Mouse (Mus musculus) ES-Bruce4 (cell line): ENCODE data around the gene Anp32e.

Source experiments
- CTCF ChIP-seq: IDR thresholded peaks from one replicate; pipeline ENCODE4 v1.8.1; 2011; ENCODE audit warnings: low read depth, low read length
- EP300 ChIP-seq: IDR thresholded peaks from 2 replicates; pipeline ENCODE4 v1.6.1; 2011; ENCODE audit warnings: low read depth, low read length; ENCODE audit not compliant: insufficient read depth
- POLR2A ChIP-seq: IDR thresholded peaks from one replicate; pipeline ENCODE4 v1.8.1; 2011; ENCODE audit warnings: low read length; ENCODE audit not compliant: insufficient read depth

DNA sequence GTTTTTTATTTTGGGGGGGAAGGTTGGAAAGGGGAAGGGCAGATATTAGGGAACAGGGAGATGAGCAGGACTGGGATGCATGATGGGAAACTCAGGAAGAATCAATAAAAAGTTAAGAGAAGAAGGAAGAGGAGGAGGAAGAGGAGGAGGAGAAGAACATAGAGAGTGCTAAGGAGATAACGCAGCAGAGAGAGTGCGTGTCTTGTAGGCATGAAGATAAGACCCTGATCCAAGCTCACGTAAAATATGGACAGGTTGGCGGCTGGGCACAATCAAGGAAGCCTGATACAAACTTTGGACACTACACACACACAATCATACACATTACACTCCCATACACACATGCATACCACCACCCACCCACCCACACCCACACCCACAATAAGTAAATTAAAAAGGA is 14.3 kb upstream of the Anp32e start:
- TF ChIP-seq POLR2A: no peak
- TF ChIP-seq EP300: no peak
- no peak for TF ChIP-seq CTCF
